Mouse (Mus musculus): Measurements from ENCODE around the gene Trim31.
A peak's percentile ranks its signal among the peaks of the same experiment; 100 is the strongest.

Trim31 gene

GRCm38 (mm10) chr17:36896583-36896982, 1.3 kb upstream of the Trim31 start:
- DNase-seq (ENCODE audit: low spot score in 2 of 2) = peak in 1 of 2 experiments; percentile 14

GRCm38 (mm10) chr17:36897065-36897464, 853 bp upstream of the Trim31 start:
- no peak for DNase-seq (ENCODE audit: low spot score in 2 of 2)

- DNase-seq (ENCODE audit: low spot score in 2 of 2) = no peak
Measured at GRCm38 (mm10) chr17:36899376-36899775, 1.5 kb downstream of the Trim31 start.

GRCm38 (mm10) chr17:36900001-36900400, 2.1 kb downstream of the Trim31 start:
- DNase-seq (ENCODE audit: low spot score in 2 of 2) = no peak

- no peak for DNase-seq (ENCODE audit: low spot score in 2 of 2)
Measured at GRCm38 (mm10) chr17:36900691-36901090, 2.8 kb downstream of the Trim31 start.

GRCm38 (mm10) chr17:36903651-36904050, 5.7 kb downstream of the Trim31 start:
- no peak for DNase-seq (ENCODE audit: low spot score in 2 of 2)

- DNase-seq (ENCODE audit: low spot score in 2 of 2) = no peak
Measured at GRCm38 (mm10) chr17:36908235-36908634, 10.3 kb downstream of the Trim31 start.

GRCm38 (mm10) chr17:36909802-36910201, 11.9 kb downstream of the Trim31 start:
- DNase-seq (ENCODE audit: low spot score in 2 of 2) = no peak

GRCm38 (mm10) chr17:36912031-36912430, 14.1 kb downstream of the Trim31 start:
- DNase-seq (ENCODE audit: low spot score in 2 of 2) = no peak

GRCm38 (mm10) chr17:36914108-36914507, 16.2 kb downstream of the Trim31 start:
- DNase-seq (ENCODE audit: low spot score in 2 of 2) = peak; percentile 19 to 52

GRCm38 (mm10) chr17:36915076-36915475, 17.2 kb downstream of the Trim31 start:
- DNase-seq (ENCODE audit: low spot score in 2 of 2) = peak; percentile 25 to 50

- DNase-seq (ENCODE audit: low spot score in 2 of 2) = no peak
Measured at GRCm38 (mm10) chr17:36920239-36920638, 22.3 kb downstream of the Trim31 start.

- DNase-seq (ENCODE audit: low spot score in 2 of 2) = no peak
Measured at GRCm38 (mm10) chr17:36922715-36923114, 24.8 kb downstream of the Trim31 start.

- DNase-seq (ENCODE audit: low spot score in 2 of 2) = no peak
Measured at GRCm38 (mm10) chr17:36923491-36923890, 25.6 kb downstream of the Trim31 start.

- DNase-seq (ENCODE audit: low spot score in 2 of 2) = no peak
Measured at GRCm38 (mm10) chr17:36927496-36928120, 29.7 kb downstream of the Trim31 start.

- no peak for DNase-seq (ENCODE audit: low spot score in 2 of 2)
Measured at GRCm38 (mm10) chr17:36929236-36929932, 31.5 kb downstream of the Trim31 start.

- no peak for DNase-seq (ENCODE audit: low spot score in 2 of 2)
Measured at GRCm38 (mm10) chr17:36930233-36930632, 32.3 kb downstream of the Trim31 start.

GRCm38 (mm10) chr17:36931130-36931529, 33.2 kb downstream of the Trim31 start:
- no peak for DNase-seq (ENCODE audit: low spot score in 2 of 2)

GRCm38 (mm10) chr17:36931806-36932205, 33.9 kb downstream of the Trim31 start:
- DNase-seq (ENCODE audit: low spot score in 2 of 2) = no peak

- DNase-seq (ENCODE audit: low spot score in 2 of 2) = no peak
Measured at GRCm38 (mm10) chr17:36938056-36938455, 40.1 kb downstream of the Trim31 start.

- DNase-seq (ENCODE audit: low spot score in 2 of 2) = no peak
Measured at GRCm38 (mm10) chr17:36942391-36942790, 44.5 kb downstream of the Trim31 start.

- DNase-seq (ENCODE audit: low spot score in 2 of 2) = no peak
Measured at GRCm38 (mm10) chr17:36942791-36943471, 45.0 kb downstream of the Trim31 start, which contains the start of gene Rnf39. Rnf39 (plus strand) TSS chr17:36942918.

- no peak for DNase-seq (ENCODE audit: low spot score in 2 of 2)
Measured at GRCm38 (mm10) chr17:36943691-36944090, 45.8 kb downstream of the Trim31 start.
